Comparison of ENCODE assay signal across 14 mouse cellular contexts in the genomic region with DNA sequence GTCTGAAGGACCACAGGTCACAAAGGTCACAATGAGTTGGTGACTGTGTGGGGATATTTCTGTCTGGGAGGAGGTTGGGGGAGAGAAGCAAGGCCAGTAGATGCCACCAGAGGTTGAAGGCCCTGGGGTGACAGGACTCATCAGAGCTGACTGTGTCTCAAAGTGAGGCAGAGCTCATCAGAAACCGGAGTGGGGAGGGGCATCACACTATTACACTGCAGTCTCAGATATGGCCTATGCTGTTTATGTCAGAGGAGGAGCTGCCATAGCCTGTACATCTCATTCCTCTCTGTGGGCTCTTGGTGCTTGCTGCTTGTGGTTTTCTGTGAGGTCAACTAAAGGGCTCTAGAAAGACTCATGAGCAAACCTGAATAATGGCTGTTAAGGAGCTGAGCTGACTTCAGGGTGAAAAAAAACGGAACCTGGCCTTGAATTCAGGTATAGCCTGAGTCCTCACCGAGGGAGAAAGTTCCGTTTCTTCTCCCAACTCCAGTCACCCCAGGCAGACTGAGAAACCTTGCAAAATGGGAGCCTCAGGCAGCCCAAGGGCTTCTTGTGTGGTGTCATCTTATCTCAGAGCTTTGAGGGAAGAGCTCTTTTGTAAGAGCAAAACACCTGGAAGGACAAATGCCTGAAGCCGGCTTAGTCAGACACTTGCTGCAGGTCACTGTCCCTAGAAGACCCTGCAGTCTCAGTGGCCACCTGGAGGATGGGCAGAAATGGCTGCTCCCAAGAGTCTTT.
DNase-seq lines count a peak whose midpoint lies in the region; ATAC-seq lines count a peak whose summit lies in the region.
"Had no signal": no experiment of that assay in that cellular context is flagged by ENCODE, and none has a peak within 500 bp of the region (broad histone marks: within the 10 kb centered on the region; RNA-seq: fewer than 3 reads in every experiment).

No protein-coding gene starts in this region.

- no peak for ATAC-seq in liver, embryonic 16.5 days (ENCODE audit: low read depth)
- peak; percentile 41 for ATAC-seq in megakaryocyte progenitor cell, adult 5-6 weeks (replicated peaks; ENCODE audit: poor library complexity)
- ATAC-seq in megakaryocyte-erythroid progenitor cell, adult 5-6 weeks (replicated peaks; ENCODE audit: low FRiP score, low TSS enrichment, poor library complexity, severe bottlenecking) = no peak
- ATAC-seq: forebrain, postnatal 0 days had no signal

- H3K9ac ChIP-seq in liver, embryonic 16.5 days (ENCODE audit: low read depth, low read length) = no peak overlapping the region
- H3K9ac ChIP-seq: forebrain, postnatal 0 days; heart, embryonic 15.5 days; hindbrain, embryonic 15.5 days; midbrain, embryonic 12.5 days had no signal

- WGBS in liver, embryonic 16.5 days (ENCODE audit: insufficient replicate concordance) = 39% methylated on average over 5 of the region's 5 CpGs
- WGBS in embryonic facial prominence, embryonic 10.5 days = 79% methylated on average over 5 of the region's 5 CpGs

- H3K4me3 ChIP-seq in liver, embryonic 16.5 days (ENCODE audit: low read depth, low read length) = no peak overlapping the region
- H3K4me3 ChIP-seq in embryonic facial prominence, embryonic 10.5 days = no peak overlapping the region
- H3K4me3 ChIP-seq: heart, embryonic 15.5 days; hindbrain, embryonic 15.5 days; midbrain, embryonic 12.5 days had no signal

- DNase-seq in liver = no peak
- peak; percentile 5 for DNase-seq in embryonic facial prominence, embryonic 10.5 days (ENCODE audit: low spot score)
- peak; percentile 52 for DNase-seq in thymus, postnatal 4 days
- no peak for DNase-seq in cerebellum, postnatal 14 days
- DNase-seq in kidney, adult 18-20 months = no peak
- DNase-seq: cerebellum, adult 11-12 months; forebrain, postnatal 0 days; gastrocnemius, postnatal 14 days had no signal

- H3K9me3 ChIP-seq in liver, embryonic 16.5 days (replicated peaks; ENCODE audit: control insufficient read depth, low read length) = no peaks in the 10 kb centered on the region
- no peaks in the 10 kb centered on the region for H3K9me3 ChIP-seq in embryonic facial prominence, embryonic 10.5 days
- H3K9me3 ChIP-seq: heart, embryonic 15.5 days; hindbrain, embryonic 15.5 days; midbrain, embryonic 12.5 days had no signal

- no peaks in the 10 kb centered on the region for H3K27me3 ChIP-seq in liver, embryonic 16.5 days (ENCODE audit: control insufficient read depth, insufficient read depth, low read depth, low read length)
- no peaks in the 10 kb centered on the region for H3K27me3 ChIP-seq in embryonic facial prominence, embryonic 10.5 days (replicated peaks; ENCODE audit: low read depth, poor library complexity, severe bottlenecking)
- H3K27me3 ChIP-seq: hindbrain, embryonic 15.5 days; midbrain, embryonic 12.5 days had no signal

- H3K27ac ChIP-seq in liver, embryonic 16.5 days (ENCODE audit: low read length) = 0 out of 2 replicates have a peak overlapping the region, but pooled peaks have one; percentile 22
- no peak overlapping the region for H3K27ac ChIP-seq in embryonic facial prominence, embryonic 10.5 days (replicated peaks)
- H3K27ac ChIP-seq: heart, embryonic 15.5 days; hindbrain, embryonic 15.5 days; midbrain, embryonic 12.5 days had no signal

- no peaks in the 10 kb centered on the region for H3K36me3 ChIP-seq in liver, embryonic 16.5 days (ENCODE audit: control insufficient read depth, insufficient read depth)
- H3K36me3 ChIP-seq in embryonic facial prominence, embryonic 10.5 days (replicated peaks) = no peaks in the 10 kb centered on the region
- H3K36me3 ChIP-seq: heart, embryonic 15.5 days; hindbrain, embryonic 15.5 days; midbrain, embryonic 12.5 days had no signal

- H3K4me1 ChIP-seq in liver, embryonic 16.5 days (ENCODE audit: control insufficient read depth, low read depth, low read length) = no peaks in the 10 kb centered on the region
- H3K4me1 ChIP-seq in embryonic facial prominence, embryonic 10.5 days = peaks cover 12% of the 10 kb centered on the region
- H3K4me1 ChIP-seq: hindbrain, embryonic 15.5 days; midbrain, embryonic 12.5 days had no signal

- H3K4me2 ChIP-seq in liver, embryonic 16.5 days (ENCODE audit: low read depth, low read length) = no peak overlapping the region
- H3K4me2 ChIP-seq: heart, embryonic 15.5 days; hindbrain, embryonic 15.5 days; midbrain, embryonic 12.5 days had no signal

Comparison
In these comparisons a context has a peak if more than half of its experiments do, and no peak if none do; other contexts are left out.
1. DNase-seq: peak in embryonic facial prominence, embryonic 10.5 days (single experiment) and thymus, postnatal 4 days (single experiment); none in liver (single experiment), cerebellum, postnatal 14 days (0 of 2) and kidney, adult 18-20 months (single experiment).